Mouse (Mus musculus) cerebellum, adult 2 months (tissue): ENCODE measurements around the gene Ssbp3.

ENCODE experiments used
- CTCF ChIP-seq: fragments of 200-500 bp; IDR thresholded peaks from 2 replicates; pipeline ENCODE4 v1.5.1; 2011; ENCODE audit warnings: low read depth, mild to moderate bottlenecking, control low read depth, low read length, moderate library complexity, borderline replicate concordance; ENCODE audit not compliant: insufficient read depth
- POLR2A ChIP-seq: fragments of 200-500 bp; IDR thresholded peaks from 2 replicates; pipeline ENCODE4 v1.6.1; 2011; ENCODE audit warnings: low read length, control low read depth, borderline replicate concordance; ENCODE audit not compliant: insufficient read depth

DNA sequence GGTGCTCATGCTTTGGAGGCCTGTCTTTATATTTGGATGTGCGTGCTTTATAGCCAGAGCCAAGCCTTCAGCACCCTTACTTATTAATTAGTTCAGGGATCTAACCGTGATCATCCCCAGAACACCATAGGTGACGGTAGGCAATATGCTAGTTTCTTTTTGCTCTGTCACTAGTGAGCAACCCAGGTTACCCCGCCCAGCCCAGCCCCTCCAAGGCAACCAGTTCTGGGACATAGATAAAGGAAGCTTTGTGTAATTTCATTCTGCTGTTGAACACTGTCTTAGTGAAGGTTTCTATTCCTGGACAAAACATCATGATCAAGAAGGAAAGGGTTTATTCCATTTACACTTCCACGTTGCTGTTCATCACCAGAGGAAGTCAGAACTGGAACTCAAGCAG is 94.7 kb downstream of the Ssbp3 start:
- TF ChIP-seq CTCF: no peak
- TF ChIP-seq POLR2A: no peak
